Mouse (Mus musculus): ENCODE measurements around the gene Senp1.

The Senp1 gene

DNA sequence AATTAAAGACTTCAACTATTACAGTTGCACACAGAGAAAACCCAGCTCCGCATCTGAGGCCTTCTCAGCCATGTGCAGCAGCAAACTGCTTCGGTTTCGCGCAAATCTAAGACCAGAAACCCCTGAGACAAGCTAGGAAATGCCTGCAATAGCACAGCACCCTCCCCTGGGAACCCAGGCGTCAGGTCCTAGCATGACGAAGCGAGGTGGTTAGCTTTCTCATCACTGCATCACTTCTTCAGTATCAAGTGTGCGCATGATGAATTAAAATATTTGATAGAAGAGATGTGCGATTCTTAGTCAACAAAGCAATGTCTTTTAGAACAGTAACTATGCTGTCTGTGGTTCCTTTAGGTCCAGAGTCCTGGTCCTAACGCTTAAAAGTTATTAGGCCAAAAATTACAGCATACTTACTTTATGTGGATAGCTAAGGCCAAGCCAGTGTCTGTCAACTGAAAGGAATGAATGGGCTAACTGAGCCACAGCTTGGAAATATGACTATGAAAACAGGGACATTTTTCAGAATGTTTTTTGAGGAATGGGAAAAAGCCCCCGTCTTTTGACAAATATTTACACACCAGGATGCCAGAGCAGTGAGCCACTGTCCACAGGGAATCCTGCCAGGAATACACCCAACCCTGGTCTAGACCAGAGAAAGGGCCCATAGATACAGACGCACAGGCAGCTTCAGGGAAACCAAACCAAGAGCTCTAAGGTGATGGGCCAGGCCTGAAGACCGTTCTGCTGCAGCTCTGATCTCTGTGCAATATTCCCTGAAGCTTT is 44.4 kb downstream of the Senp1 start:
- peak; percentile 64 for DNase-seq (ENCODE audit: low read depth)

GRCm38 (mm10) chr15:98044387-98044786 is 49.2 kb downstream of the Senp1 start:
- no peak for DNase-seq (ENCODE audit: low read depth)

DNA sequence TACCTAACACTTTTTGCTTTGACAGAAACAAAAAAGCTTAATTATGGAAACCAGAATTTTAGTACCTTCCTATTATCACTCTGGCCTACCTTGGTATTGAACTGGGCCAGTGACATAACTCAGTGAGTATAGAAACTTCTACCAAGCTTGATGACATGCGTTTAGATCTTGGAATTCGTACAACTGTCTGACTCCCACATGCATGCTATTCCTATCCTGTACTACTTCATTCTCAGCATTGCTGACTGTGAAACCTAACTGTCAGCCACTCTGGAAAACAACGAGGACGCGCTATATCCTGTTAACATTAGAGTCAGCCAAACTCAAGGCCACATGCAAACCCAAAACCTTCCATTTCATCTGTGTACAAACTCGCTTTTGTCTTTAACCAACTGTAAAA is 49.6 kb downstream of the Senp1 start:
- DNase-seq (ENCODE audit: low read depth), result no peak

GRCm38 (mm10) chr15:98042508-98042907 is 51.0 kb downstream of the Senp1 start:
- no peak for DNase-seq (ENCODE audit: low read depth)

DNA sequence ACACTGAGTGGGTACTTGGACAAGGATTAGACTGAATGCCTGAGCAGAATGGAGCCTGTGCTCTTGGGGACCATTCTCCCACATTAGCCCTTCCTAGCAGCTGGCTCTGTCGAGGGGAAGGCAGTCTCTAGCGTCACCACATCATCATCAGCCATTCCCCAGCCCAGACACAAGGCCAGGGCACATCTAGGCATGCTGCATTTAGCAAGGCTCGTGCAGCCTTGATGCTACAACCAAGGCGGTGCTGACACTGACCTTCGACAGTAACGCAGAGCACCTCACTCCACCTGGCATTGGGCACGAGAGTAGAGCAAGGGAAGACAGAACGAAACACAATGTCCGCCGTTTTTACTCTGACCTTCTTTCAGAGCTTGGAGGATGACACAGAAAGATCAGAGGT is 53.9 kb downstream of the Senp1 start:
- DNase-seq (ENCODE audit: low read depth), result no peak

GRCm38 (mm10) chr15:98036578-98036977 is 57.0 kb downstream of the Senp1 start:
- DNase-seq (ENCODE audit: low read depth), result no peak

DNA sequence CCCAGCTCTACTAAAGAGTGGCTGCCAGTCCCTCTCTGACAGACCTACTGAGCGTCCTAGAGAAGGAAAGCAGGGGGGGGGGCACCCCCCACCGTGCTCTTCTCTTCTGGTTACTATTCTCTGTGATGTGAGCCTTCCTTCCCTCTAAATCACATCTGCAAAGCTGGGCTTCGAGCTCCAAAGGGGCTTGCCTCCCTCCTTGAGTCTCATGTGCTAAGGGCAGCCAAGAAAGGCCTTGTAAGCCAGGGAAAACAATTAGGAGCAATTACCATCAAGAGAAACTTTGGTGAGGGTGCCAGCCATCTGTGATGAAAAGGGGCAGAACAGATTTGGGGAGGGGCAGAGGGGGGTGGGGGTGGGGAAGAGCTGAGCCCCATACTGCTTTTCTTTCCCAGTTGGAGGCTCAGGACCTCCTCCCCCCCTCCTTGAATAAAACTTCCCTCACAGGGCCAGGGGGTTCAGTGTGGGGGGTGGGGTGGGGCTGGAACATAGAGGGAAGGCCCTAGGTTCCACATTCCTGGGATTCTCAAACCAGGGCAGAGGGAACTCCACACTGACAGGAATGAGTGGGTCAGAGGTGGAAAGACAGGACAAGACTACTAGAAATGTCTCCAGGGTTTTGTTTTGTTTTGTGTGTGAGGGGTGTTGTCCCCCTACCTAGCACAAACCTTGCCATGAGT is 58.3 kb downstream of the Senp1 start:
- DNase-seq (ENCODE audit: low read depth), result no peak

- DNase-seq (ENCODE audit: low read depth), result no peak
These were observed 60.3 kb downstream of the Senp1 start for GRCm38 (mm10) chr15:98033233-98033748.

GRCm38 (mm10) chr15:98029798-98030197 is 63.7 kb downstream of the Senp1 start:
- DNase-seq (ENCODE audit: low read depth), result no peak

GRCm38 (mm10) chr15:98026967-98027904 is 66.3 kb downstream of the Senp1 start:
- DNase-seq (ENCODE audit: low read depth), result peak; percentile 67

GRCm38 (mm10) chr15:98025611-98026010 is 67.9 kb downstream of the Senp1 start:
- no peak for DNase-seq (ENCODE audit: low read depth)

DNA sequence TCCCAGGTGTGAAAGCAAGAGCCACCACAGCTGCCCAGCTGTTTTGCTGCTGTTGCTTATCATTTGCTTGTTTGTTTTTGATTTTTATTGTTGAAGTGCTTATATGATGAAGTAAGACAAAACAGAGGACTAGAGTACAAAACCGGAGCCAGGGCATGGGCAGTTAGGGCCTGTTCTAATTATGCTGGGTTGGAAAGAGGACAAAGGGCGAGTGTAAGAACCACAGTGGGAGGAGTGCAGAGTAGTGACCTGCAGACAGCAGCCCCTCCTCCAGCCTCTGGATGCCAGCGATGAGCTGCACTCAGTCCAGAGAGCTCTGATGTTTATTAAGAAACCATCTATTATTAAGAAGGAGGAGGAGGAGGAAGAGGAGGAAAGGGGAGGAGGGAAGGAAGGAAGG is 70.4 kb downstream of the Senp1 start:
- DNase-seq (ENCODE audit: low read depth), result no peak

- no peak for DNase-seq (ENCODE audit: low read depth)
These were observed 71.7 kb downstream of the Senp1 start for GRCm38 (mm10) chr15:98021886-98022285.

- DNase-seq (ENCODE audit: low read depth), result no peak
These were observed 74.5 kb downstream of the Senp1 start for GRCm38 (mm10) chr15:98019047-98019446.

GRCm38 (mm10) chr15:98017925-98018324 is 75.6 kb downstream of the Senp1 start:
- DNase-seq (ENCODE audit: low read depth), result no peak

DNA sequence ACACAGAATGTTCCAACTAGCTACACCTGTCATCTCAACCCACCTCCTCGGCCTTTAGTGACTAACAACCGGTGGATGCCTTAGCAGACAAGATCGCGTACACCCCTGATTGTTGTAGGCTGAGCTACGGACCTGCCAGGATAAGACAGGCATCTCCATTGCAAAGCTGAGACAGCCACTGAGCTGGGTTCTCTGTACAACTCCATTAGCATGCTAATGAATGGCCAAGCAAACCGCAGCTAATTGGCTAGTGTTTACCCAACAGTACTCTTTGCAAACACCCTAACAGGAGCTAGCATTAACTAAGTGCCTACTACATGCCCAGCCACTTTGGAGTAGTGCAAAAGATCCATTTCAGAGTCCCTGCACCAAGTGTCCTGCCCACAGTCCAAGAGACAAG is 80.7 kb downstream of the Senp1 start:
- DNase-seq (ENCODE audit: low read depth), result no peak

DNA sequence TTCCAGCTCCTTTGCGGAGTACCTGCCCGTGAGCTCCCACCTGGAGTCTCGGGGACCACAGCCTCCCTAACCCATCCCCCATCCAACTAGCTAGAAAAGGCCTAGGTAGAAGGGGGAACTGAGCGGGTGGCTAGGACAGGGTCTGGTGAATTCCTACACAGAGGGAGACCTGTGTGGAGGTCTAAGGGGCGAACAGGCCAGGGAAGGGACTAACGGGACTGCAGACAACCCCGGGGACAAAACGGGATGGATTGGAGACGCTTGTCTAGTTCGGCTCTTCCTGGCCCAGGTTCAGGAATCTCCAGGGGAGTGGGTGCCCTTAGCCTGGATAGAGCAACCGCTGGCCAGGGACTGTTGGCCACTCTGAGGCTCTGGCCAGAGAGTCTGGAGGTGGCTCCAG is 88.4 kb downstream of the Senp1 start:
- no peak for DNase-seq (ENCODE audit: low read depth)

DNA sequence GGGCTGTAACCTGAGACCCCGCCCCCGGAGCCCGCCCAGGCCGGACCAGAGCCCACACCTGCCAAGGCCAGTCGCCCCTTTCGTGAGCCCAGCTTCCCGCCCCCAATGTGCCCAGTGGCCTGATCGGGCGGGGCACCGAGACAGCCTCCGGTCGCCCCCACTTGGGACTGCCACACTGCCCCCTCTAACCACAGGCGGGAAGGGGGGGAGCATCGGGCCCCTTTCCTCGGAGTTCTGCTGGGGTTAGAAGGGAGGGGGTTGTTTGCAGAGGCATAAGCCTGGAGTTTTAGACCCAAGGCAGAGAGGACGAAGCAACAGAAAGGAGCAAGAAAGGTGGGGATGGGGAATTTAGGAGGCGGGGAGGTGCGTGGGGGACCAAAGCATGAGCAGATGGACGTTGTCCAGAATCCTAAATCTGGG is 88.8 kb downstream of the Senp1 start:
- no peak for DNase-seq (ENCODE audit: low read depth)

- no peak for DNase-seq (ENCODE audit: low read depth)
These were observed 89.5 kb downstream of the Senp1 start, which contains the start of gene Col2a1 for GRCm38 (mm10) chr15:98003822-98004739. TSS of gene Col2a1 (minus strand) at chr15:98004695.

- no peak for DNase-seq (ENCODE audit: low read depth)
These were observed 90.3 kb downstream of the Senp1 start for GRCm38 (mm10) chr15:98002991-98003821.
